Mouse (Mus musculus) forebrain, embryonic 10.5 days (tissue): Measurements from ENCODE around the gene Letm1. TPM values are rescaled to one million over a fixed set of nuclear protein-coding genes. Genes with fewer than 3 reads are reported as not detected.

ENCODE experiments used
- DNase-seq: peaks from one replicate; pipeline ENCODE4 v3.0.0-alpha.2; 2017; ENCODE audit warnings: low spot score; ENCODE audit errors: extremely low spot score
- H3K27ac ChIP-seq: fragments of 300-500 bp; sonication (generic); 2 replicates; pipeline ENCODE4 v1.5.1; 2016; ENCODE audit warnings: mild to moderate bottlenecking
- H3K27me3 ChIP-seq: fragments of 300-500 bp; sonication (generic); 2 replicates; pipeline ENCODE4 v1.6.1; 2016; ENCODE audit warnings: mild to moderate bottlenecking; ENCODE audit not compliant: poor library complexity, severe bottlenecking
- H3K36me3 ChIP-seq: fragments of 300-500 bp; sonication (generic); replicated peaks from 2 replicates; pipeline ENCODE4 v1.6.1; 2016; ENCODE audit warnings: mild to moderate bottlenecking, moderate library complexity
- H3K4me1 ChIP-seq: fragments of 300-500 bp; sonication (generic); 2 replicates; pipeline ENCODE4 v1.6.1; 2016
- H3K4me3 ChIP-seq: fragments of 300-500 bp; sonication (generic); 2 replicates; pipeline ENCODE4 v1.5.1; 2016; ENCODE audit warnings: mild to moderate bottlenecking, moderate library complexity
- H3K9me3 ChIP-seq: fragments of 300-500 bp; sonication (generic); 2 replicates; pipeline ENCODE4 v1.6.1; 2016; ENCODE audit warnings: mild to moderate bottlenecking, moderate library complexity
- WGBS: fragments of 180-500 bp; shearing (Covaris S2); methylation state at CpG from one replicate; pipeline ENCODE4 v1.1.7; 2016; 5-methylcytosine and 5-hydroxymethylcytosine counted together
- polyA plus RNA-seq: library from polyadenylated mRNA; unstranded; fragments of >200 nt; fragmentation: Nextera tagmentation; extraction: Ambion mirVana; gene quantifications from 2 replicates; pipeline ENCODE4 v1.2.1, GENCODE M21; 2016

Gene Letm1
- polyA plus RNA-seq, 1 experiment from 2014 or later: 57.8 TPM

DNA sequence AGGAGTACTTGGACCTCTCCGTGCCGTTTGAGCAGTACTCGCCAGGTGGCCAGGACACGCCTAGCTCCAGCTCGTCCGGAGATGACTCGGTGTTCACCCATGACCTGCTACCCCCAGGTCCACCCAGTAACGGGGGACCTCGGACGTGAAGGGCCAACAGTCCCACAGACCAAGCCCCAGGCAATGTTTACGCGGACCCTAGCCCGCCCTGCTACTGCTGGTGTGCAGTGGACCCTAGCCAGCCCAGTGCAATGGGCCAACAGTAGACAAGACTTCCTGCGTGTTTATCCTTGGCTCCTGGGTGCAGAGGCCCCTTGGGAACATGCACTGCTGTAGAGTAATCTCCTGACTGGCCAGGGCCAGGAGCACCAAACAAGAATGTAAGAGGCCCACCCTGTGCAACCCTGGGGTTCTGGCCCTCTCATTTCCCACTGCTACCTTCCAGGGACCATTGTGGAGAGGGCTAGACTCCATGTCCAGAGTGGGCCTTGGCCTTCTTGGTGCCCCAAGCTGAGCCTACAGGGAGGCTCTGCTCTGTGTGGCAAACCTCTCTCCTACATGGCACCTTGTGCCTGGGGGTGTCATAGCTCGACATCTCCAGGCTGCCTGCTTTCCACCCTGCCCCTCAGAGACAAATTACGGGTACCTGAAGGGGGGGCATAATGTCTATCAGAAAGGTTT lies 47.1 kb downstream of the Letm1 start:
- Histone ChIP-seq H3K27me3 (peaks cover 23% of the 10 kb centered on the region), H3K27ac (no peak overlapping the region), H3K9me3 (no peaks in the 10 kb centered on the region), H3K4me3 (no peak overlapping the region), H3K36me3 (peaks cover 86% of the 10 kb centered on the region), H3K4me1 (peaks cover 5% of the 10 kb centered on the region; the same call in 1 of the 2 replicates)
- WGBS: 93% methylated on average over 16 of the region's 16 CpGs
- no peak for DNase-seq

DNA sequence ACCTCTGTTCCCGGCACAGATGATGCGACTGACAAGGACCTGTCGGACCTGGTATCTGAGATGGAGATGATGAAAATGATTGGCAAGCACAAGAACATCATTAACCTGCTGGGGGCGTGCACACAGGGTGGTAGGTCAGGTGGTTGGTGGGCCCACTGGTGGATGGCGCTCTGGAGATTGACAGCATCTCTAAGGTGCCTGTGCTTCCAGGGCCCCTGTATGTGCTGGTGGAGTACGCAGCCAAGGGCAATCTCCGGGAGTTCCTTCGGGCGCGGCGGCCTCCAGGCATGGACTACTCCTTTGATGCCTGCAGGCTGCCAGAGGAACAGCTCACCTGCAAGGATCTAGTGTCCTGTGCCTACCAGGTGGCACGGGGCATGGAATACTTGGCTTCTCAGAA lies 48.8 kb downstream of the Letm1 start:
- H3K4me1 ChIP-seq: peaks cover 11% of the 10 kb centered on the region
- DNase-seq: no peak
- H3K9me3 ChIP-seq: no peaks in the 10 kb centered on the region
- peaks cover 88% of the 10 kb centered on the region for H3K36me3 ChIP-seq
- no peak overlapping the region for H3K4me3 ChIP-seq
- 92% methylated on average over 12 of the region's 12 CpGs for WGBS
- peaks cover 40% of the 10 kb centered on the region for H3K27me3 ChIP-seq
- no peak overlapping the region for H3K27ac ChIP-seq

DNA sequence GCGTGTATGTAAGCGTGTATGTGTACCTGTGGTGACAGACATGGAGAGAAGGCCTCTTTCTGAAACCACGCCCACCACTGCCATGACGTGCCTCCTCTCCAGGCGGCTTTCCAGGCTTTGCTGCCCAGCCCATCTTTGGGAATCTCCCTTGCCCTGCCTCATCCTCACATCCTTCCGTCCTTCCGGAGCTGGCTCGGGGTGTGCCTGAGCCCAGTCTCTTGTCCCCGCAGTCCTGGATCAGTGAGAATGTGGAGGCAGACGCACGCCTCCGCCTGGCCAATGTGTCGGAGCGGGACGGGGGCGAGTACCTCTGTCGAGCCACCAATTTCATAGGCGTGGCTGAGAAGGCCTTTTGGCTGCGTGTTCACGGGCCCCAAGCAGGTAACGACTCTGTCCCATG lies 51.6 kb downstream of the Letm1 start:
- Histone ChIP-seq H3K4me1 (peaks cover 24% of the 10 kb centered on the region), H3K27me3 (peaks cover 68% of the 10 kb centered on the region), H3K4me3 (no peak overlapping the region), H3K9me3 (no peaks in the 10 kb centered on the region), H3K27ac (no peak overlapping the region), H3K36me3 (peaks cover 89% of the 10 kb centered on the region)
- DNase-seq: no peak
- 67% methylated on average over 21 of the region's 21 CpGs for WGBS

DNA sequence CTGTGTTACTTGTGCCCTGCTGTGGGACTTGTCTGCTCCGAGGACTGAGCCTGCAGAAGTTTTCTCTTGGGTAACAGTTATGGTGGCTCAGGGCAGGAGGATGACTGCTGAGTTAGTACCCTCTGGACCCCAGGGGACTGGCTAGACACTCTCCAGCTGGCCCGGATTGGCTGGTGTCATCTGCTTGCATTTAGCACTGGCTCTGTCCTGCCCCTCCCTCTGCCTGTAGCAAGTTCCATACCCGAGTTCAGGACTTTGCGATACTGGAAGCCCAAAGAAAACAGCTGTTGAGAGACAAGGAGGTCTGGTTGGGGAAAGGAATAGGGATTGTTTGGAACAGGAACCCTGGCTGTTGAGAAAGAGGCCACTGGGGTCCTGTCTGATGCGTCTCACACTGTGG lies 52.1 kb downstream of the Letm1 start:
- no peak for DNase-seq

DNA sequence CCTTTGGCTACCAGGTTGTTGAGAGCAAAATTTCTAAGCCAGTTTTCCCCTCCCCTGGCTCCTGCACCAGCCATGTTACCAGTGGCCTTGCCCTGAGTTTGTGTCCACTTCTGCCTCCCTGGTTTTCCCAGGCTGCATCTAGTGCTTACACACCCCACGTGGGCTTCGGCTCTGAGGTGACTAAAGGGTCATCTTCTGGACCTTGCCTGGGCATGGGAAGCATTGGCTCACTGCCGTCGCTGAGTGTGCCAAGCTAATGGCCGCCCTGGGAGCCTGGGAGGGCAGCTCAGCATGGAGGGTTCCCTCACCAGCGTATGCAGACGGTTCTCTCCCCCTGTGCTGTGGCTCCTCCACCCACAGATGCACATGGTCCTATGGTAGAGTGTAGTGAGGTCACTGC lies 53.8 kb downstream of the Letm1 start:
- 86% methylated on average over 7 of the region's 7 CpGs for WGBS
- Histone ChIP-seq H3K27ac (peak overlapping the region; percentile 22; the same call in 1 of the 2 replicates), H3K4me3 (no peak overlapping the region), H3K9me3 (no peaks in the 10 kb centered on the region), H3K36me3 (peaks cover 88% of the 10 kb centered on the region), H3K4me1 (peaks cover 46% of the 10 kb centered on the region), H3K27me3 (peaks cover 90% of the 10 kb centered on the region)
- DNase-seq: no peak

More for the DNA sequence above, 52.1 kb downstream of the Letm1 start:
- Histone ChIP-seq H3K27me3 (peaks cover 74% of the 10 kb centered on the region), H3K9me3 (no peaks in the 10 kb centered on the region), H3K27ac (0 out of 2 replicates have a peak overlapping the region, but pooled peaks have one; percentile 27), H3K4me3 (no peak overlapping the region), H3K36me3 (peaks cover 89% of the 10 kb centered on the region), H3K4me1 (peaks cover 29% of the 10 kb centered on the region)
- WGBS: 60% methylated on average over 5 of the region's 5 CpGs

DNA sequence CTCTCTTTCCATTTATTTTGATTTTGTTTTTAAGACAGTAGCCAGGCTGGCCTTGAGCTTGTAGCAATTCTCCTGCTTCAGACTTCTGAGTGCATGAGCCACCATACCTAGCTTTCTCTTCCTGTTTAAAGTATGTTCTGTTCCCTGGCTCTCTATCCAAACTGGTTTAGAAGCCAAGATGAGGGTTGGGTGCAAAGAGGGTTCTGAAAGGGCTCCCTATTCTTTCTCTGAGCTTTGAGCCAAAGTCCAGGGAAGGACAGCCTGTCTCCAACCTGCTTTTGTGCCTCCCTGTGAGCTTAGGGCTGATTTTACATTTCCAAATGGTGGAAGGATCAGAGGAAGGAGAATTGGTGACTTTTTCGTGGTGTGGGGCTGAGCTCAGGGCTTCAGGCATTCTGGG lies 55.7 kb downstream of the Letm1 start:
- Histone ChIP-seq H3K27ac (no peak overlapping the region), H3K9me3 (no peaks in the 10 kb centered on the region), H3K4me1 (peaks cover 65% of the 10 kb centered on the region), H3K4me3 (no peak overlapping the region), H3K36me3 (peaks cover 79% of the 10 kb centered on the region), H3K27me3 (peaks cover 100% of the 10 kb centered on the region)
- 75% methylated on average over 1 of the region's 1 CpGs for WGBS
- no peak for DNase-seq

DNA sequence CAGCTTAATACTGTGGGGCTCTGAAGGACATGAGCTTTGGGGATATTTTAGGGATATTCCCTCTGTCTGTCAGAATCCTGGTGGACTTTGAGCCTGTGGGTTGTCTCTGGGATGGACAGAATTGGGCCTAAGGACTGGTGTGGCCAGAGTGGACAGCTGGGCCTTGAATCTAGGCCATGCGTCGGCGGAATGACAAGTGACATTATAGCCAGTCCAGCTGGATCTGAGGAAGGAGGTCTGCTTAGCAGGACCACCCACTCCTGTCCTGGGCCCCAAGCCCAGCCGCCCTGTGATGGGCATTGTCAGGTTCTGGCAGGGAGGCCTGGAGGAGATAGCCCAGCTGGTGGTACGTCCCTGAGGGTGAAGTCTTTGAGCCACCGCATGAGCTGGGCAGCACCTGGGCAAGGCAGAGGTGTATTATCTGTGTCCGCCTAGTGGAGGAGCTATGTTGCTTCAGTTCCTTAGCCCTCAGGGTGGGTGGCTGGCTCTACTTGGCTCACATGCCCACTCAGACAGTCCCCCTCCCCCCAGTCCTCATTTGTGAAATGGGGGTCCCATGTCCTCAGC lies 56.5 kb downstream of the Letm1 start:
- DNase-seq: no peak
- Histone ChIP-seq H3K4me1 (peaks cover 72% of the 10 kb centered on the region), H3K36me3 (peaks cover 72% of the 10 kb centered on the region), H3K9me3 (no peaks in the 10 kb centered on the region), H3K4me3 (peak overlapping the region; percentile 87; the same call in 1 of the 2 replicates), H3K27ac (no peak overlapping the region), H3K27me3 (peaks cover 100% of the 10 kb centered on the region)
- 90% methylated on average over 7 of the region's 7 CpGs for WGBS

DNA sequence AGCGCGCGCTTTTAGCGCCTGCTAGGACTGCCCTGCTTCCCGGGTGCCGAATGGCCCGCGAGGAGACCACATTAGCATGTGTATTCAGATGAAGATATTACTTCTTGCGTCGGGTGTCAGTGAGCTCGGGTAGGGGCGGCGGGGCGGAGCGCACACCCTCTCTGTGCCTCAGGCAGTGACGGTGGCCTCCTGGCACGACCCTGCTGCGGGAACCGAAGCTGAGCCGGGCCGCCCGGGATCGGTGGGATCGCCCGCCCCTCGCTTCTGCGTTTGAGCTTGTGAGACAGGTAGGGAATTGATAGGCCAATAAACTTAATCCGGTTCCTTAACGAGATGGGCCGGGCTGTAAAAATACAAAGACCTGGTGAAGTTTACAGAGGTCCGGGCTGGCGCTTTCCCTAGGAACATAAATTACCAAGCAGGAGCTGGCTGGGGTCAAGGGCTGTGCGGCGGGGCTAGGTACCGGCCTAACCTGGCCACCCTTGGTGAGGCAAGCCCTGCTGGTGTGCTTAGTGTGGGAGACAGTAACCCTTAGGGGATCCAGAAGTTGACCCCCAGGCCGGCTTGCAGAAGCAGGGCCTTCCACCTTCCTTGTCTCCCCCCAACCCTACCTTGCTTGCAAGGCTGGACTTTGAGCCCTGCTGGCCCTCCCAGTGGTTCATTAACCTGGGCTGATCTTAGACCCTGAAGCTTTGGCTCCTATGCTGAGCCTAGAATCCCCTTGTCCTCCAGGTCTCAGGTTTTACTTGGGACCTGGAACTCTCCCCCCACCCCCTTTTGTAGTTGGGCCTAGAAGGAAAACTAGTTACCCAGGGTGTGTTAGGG lies 58.8 kb downstream of the Letm1 start:
- Histone ChIP-seq H3K27ac (peak overlapping the region; percentile 93), H3K36me3 (peaks cover 49% of the 10 kb centered on the region), H3K4me1 (peaks cover 77% of the 10 kb centered on the region), H3K9me3 (no peaks in the 10 kb centered on the region), H3K4me3 (peak overlapping the region; percentile 87), H3K27me3 (peaks cover 100% of the 10 kb centered on the region)
- 2% methylated on average over 36 of the region's 36 CpGs for WGBS
- DNase-seq: peak; percentile 58

DNA sequence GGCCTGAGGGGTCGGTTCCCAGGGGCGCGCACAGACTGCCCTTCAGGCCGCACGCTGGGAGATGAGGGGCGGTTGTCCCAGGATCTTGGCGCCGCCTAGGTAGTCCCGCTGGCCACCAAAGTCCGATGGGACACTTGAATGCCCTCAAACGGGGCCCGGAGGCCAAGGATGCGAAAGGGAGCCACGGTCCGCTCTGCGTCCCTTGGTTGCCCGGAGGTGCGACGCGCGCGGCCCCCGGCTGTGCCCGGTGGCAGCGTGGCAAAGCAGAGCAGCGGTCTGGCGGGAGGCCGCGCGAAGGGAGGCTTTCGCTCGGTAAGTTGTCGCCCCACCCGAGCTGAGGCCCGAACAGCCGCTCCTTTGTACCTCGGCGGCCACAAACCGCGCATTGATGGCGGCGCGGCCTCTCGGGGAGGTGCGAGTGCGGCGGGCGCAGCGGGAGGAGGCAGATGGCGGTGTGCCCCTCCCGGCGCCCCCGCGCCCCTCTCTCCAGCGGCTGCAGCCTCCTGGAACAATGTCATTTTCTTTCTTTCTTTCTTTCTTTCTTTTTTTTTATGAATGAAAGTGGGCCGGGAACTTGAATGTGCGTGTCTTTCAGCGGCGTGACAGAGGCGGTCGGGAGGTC lies 59.5 kb downstream of the Letm1 start:
- WGBS: 0% methylated on average over 59 of the region's 61 CpGs
- H3K27me3 ChIP-seq: peaks cover 100% of the 10 kb centered on the region
- H3K4me3 ChIP-seq: peak overlapping the region; percentile 87
- peaks cover 84% of the 10 kb centered on the region for H3K4me1 ChIP-seq
- no peaks in the 10 kb centered on the region for H3K9me3 ChIP-seq
- H3K36me3 ChIP-seq: peaks cover 42% of the 10 kb centered on the region
- DNase-seq: peak; percentile 58
- peak overlapping the region; percentile 93 for H3K27ac ChIP-seq

DNA sequence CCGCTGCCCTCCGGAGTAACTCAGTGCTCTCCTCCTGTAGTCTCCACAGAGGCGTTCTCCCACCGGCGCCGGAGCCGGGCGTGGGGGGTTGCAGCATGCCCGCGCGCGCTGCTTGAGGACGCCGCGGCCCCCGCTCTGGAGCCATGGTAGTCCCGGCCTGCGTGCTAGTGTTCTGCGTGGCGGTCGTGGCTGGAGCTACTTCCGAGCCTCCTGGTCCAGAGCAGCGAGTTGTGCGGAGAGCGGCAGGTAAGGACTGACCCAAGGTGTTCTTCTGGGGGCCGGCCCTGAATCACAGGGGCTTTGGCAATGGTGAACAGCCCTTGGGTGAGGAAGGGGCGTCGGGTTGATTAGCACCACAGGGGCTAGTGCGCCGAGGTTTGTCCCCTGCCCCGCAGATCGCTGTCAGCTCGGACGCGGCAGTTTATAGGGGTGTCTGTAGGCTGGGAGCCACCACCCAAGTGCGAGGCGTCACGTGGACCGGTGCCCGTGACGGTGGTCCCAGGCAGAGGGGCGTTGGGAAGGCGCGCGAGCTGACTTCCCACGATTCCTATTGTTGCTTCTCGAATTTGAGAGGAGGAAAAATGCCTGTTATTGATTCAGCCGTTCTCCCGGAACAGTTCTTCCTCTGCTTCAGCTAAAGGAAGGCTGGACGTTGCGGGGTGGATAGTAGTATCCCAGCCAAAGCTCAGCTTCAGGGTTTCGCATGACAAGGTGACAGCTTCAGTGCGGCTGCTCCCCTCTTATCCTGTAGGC lies 60.2 kb downstream of the Letm1 start:
- H3K36me3 ChIP-seq: peaks cover 35% of the 10 kb centered on the region
- no peaks in the 10 kb centered on the region for H3K9me3 ChIP-seq
- DNase-seq: peak; percentile 47
- under 1% methylated on average over 53 of the region's 53 CpGs for WGBS
- peaks cover 96% of the 10 kb centered on the region for H3K27me3 ChIP-seq
- H3K4me3 ChIP-seq: peak overlapping the region; percentile 87
- H3K4me1 ChIP-seq: peaks cover 84% of the 10 kb centered on the region
- peak overlapping the region; percentile 93 for H3K27ac ChIP-seq

DNA sequence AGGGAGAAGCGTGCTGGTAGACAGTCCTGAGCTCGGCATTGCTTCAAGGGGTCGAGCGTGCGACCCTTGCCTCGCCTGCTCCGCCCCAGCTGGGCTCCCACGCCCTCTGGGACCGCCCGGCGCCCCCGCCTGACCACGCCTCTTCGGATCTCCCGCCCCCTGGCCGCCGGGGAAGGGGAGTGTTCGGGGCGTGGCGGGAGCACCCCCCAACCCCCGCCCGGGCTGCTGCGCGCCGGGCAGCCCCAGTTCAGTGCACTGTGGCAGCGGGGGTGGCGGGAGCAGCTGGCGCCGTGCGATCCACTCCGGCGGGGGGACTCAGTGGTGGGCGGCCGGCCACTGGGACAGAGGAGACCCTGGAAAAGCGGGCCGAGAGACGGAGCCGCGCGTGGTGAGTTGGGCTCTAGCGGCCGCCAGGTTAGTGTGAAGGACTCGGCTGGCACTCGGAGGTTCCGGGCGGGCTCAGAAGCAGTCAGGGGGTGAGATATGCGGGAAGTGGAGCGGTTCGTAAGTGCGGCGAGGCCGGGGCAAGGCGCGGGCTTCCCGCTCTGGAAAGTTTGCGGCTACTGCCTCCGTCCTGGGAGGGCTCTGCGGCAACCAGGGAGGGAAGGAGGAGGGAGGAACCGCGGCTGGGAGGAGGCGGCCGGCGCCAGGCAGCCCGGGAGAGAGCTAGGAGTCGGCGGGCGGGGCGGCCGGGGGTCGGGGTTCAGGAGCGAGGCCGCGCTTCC lies 60.9 kb downstream of the Letm1 start, which contains the start of gene Fgfr3:
Gene Fgfr3, plus strand, starts transcription at position 134 of the 725 bp plus-strand sequence.
- Histone ChIP-seq H3K27me3 (peaks cover 94% of the 10 kb centered on the region), H3K9me3 (no peaks in the 10 kb centered on the region), H3K4me1 (peaks cover 83% of the 10 kb centered on the region), H3K27ac (peak within 1 kb of the TSS; percentile 93), H3K4me3 (peak within 1 kb of the TSS; percentile 87), H3K36me3 (peaks cover 32% of the 10 kb centered on the region)
- DNase-seq: peak; percentile 69
- under 1% methylated on average over 73 of the region's 73 CpGs for WGBS
